Mouse (Mus musculus) thymus, postnatal 14 days (tissue): ENCODE measurements around the gene Arrdc4.

ENCODE experiments used
- DNase-seq: peaks from one replicate; pipeline ENCODE4 v3.0.0; 2021

Gene Arrdc4

GRCm38 (mm10) chr7:68748761-68749635, at the start of gene Arrdc4:
Gene Arrdc4 (minus strand): TSS chr7:68749241.
- peak; percentile 94 for DNase-seq

- no peak for DNase-seq
These were observed 46.5 kb upstream of the Arrdc4 start for GRCm38 (mm10) chr7:68795578-68795977.

- DNase-seq = no peak
These were observed 39.7 kb upstream of the Arrdc4 start for GRCm38 (mm10) chr7:68788711-68789110.

- DNase-seq = no peak
These were observed 22.7 kb upstream of the Arrdc4 start for GRCm38 (mm10) chr7:68771757-68772094.

DNA sequence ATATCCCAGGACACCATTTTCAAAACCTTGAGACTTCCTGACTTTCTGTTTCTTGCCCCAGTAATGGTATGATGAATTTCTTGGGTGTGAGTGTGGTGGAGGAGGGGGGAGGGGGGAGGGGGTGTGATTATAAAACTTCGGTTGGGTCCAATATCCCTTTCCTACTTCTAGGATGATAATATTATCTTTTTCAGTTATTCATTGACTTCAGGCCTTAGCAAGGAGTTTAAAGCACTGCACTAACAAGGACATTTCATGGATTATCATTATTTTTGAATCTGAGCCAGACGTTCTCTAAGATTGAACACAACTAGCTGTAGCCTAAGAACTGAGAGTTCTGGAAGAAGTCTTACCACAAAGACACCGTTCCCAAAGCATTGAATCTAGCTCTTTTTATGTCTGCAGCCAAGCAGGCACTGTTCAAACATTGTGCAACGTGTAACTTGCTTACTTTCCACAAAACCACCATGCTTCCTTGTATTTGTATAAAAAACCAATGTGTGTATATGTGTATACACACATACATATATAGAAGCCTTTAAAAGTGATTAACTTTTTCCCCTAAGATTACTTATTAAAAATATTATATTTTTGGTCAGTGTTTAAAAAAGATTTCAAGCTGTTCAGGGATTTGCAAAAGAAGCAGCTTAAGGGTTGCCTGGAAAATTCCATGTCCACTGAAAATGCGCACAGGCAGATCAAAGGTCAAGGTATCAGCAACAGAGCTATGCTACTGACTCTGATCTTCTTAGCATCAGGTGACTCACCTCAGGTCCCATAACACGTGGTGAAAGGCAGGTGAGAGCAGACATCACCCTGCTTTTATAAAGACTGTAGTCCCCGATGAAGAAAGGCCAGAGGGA, 22.1 kb upstream of the Arrdc4 start:
- no peak for DNase-seq

- DNase-seq = no peak
These were observed 16.9 kb upstream of the Arrdc4 start for GRCm38 (mm10) chr7:68765926-68766325.

- no peak for DNase-seq
These were observed 10.2 kb upstream of the Arrdc4 start for GRCm38 (mm10) chr7:68759148-68759724.

GRCm38 (mm10) chr7:68756656-68757204, 7.7 kb upstream of the Arrdc4 start:
- no peak for DNase-seq

DNA sequence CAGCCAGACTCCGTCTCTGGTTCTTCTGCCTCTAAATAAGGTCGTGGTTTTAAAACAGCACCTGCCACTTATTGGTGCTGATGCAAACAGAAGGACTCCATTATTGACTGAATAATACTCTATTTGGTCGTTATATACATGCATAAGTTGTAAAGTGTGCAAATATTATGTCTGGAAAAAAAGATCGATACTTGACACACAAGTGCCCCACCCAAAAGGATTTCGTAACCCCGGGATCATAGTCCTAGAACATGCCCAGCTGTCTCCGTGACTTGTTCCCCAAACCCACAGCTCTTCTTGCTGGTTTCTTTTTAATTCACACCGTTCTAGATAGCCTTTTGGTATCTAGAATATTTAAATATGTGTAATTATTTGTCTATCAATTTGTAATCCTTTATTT, 878 bp upstream of the Arrdc4 start:
- no peak for DNase-seq

- peak; percentile 41 for DNase-seq
These were observed 680 bp downstream of the Arrdc4 start for GRCm38 (mm10) chr7:68748361-68748760.

DNA sequence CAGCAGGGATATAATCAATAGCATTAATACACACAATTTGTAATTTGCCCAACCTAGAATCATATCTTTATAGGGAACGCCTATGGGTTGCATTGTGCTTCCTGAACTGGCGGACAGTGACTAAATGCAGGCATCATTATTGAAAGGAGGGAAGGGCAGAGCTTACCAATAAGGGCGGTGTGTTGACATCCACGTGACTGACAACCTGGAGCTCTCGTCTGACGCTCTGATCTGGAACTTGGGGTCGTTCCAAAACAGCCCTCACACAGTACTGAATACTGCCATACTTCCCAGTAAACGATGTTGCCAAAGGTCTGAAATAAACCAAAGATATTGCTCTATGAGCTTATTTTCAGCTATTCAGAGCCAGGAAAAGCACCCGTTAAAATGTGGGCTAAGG, 4.4 kb downstream of the Arrdc4 start:
- DNase-seq = no peak

- DNase-seq = no peak
These were observed 4.8 kb downstream of the Arrdc4 start for GRCm38 (mm10) chr7:68744206-68744605.

GRCm38 (mm10) chr7:68740763-68741162, 8.3 kb downstream of the Arrdc4 start:
- DNase-seq = no peak

DNA sequence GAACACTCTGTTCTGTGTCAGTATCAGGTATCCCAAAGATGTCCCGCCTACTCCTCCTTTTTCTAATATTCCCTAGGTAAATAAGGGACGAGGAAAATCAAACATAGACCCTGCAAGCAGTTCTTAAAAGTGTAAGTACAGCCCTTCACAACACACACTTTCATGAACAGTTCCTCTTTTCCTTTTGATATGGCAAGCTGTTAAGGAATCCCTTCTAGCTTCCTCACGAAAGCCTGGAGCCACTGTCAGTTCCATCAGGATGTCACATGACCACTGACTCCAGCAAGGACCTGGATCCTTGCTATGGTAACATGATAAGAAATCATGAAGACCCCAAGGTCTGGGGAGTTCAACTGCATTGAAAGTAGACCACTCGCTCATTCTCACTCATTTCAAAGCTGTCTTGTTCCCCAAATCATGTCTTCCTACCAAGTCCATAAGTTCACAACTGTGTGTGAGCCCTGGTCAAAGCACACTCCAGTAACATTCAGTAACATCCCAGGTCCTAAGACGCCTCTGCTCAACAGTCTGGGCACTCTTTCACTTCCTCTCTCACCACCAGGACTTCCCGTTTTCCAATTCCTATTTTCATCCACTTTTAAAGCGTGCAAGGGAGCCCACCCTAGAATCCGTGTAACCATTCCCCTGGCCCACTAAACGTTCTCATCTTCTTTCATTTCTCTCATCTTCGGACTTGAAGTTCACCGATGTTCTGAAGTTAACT, 10.2 kb downstream of the Arrdc4 start:
- no peak for DNase-seq

GRCm38 (mm10) chr7:68726380-68726779, 22.7 kb downstream of the Arrdc4 start:
- no peak for DNase-seq

GRCm38 (mm10) chr7:68724711-68725110, 24.3 kb downstream of the Arrdc4 start:
- DNase-seq = no peak

- no peak for DNase-seq
These were observed 27.5 kb downstream of the Arrdc4 start for GRCm38 (mm10) chr7:68721520-68721919.

DNA sequence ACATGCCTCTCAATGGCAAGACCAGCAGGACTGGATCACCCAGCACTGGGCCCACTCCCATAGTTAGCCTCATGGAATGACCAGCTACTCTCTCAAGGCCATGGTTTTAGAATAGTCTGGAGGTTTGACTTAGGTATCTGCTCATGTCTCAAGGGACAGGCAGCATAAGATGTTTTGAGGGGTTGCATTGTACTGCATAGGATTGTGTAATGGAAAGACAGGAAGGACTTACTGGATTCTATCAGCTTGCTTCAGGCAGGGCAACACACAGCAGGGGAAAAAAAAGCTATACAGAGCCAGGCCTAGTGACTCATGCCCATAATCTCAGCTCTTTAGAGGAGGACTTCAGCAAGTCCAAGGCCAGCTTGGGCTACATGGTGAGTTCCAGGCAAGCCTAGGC, 31.1 kb downstream of the Arrdc4 start:
- no peak for DNase-seq

- DNase-seq = no peak
These were observed 31.5 kb downstream of the Arrdc4 start for GRCm38 (mm10) chr7:68717498-68717897.

GRCm38 (mm10) chr7:68716926-68717325, 32.1 kb downstream of the Arrdc4 start:
- no peak for DNase-seq

DNA sequence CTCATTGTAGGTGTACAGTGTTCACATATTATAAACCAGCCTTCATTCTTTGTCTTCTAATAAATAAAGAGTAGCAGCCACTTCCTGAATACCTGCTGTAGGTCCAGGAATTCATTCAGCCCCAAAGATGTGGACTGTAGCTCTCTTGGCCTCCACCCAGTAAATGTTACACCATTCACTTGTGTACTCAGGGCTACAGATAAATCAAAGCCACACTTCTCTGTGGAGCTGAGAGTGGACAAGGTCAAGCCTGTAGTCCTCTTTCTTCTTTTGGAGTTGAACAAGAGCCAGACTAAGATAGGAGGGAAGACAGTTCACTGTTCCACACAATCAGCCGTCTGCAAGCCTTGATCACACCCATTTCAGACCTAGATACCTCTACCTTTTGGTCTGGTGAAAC, 36.1 kb downstream of the Arrdc4 start:
- DNase-seq = no peak

DNA sequence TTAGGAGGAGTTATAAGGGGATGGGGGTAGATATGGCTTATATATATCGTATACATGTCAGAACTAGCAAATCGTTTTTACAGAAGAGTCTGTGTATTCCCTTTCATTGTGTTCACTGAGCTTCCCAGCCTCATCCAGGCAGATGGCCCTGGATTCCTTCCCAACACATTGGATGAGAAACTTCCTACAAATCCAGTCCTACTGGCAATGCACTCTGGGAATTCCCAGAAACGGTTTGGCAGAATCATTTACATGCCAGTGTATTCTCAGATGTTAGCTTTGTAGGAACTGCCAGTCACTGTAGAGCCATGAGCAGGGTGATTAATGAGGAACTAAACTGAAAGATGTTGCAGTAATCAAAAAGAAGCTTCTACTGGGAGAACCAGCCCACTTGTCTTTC, 36.6 kb downstream of the Arrdc4 start:
- DNase-seq = no peak

- DNase-seq = no peak
These were observed 39.8 kb downstream of the Arrdc4 start for GRCm38 (mm10) chr7:68709319-68709573.
